Mouse (Mus musculus) neural tube, embryonic 10.5 days (tissue): ENCODE measurements at regions not wholly inside any gene's neighbourhood (a gene's known extent, or its start where the extent isn't known, plus 50 kb on each side); places are given as distances from the start of the nearest gene placed in this dataset.

ENCODE experiments used
- DNase-seq: peaks from one replicate; pipeline ENCODE4 v3.0.0-alpha.2; 2017; ENCODE audit warnings: low spot score; ENCODE audit errors: extremely low spot score

- no peak for DNase-seq
Observed at GRCm38 (mm10) chr11:19869671-19870070, 54.5 kb upstream of the Spred2 start.

GRCm38 (mm10) chr11:19870136-19870535 is 54.0 kb upstream of the Spred2 start:
- no peak for DNase-seq

GRCm38 (mm10) chr11:19873796-19874195 is 50.4 kb upstream of the Spred2 start:
- no peak for DNase-seq
